Mouse (Mus musculus) liver, embryonic 11.5 days (tissue): ENCODE data around the gene Gpam. TPM values are rescaled to one million over a fixed set of nuclear protein-coding genes. Genes with fewer than 3 reads are reported as not detected.

Experiments
- ATAC-seq: fragments of 200-750 bp; cut with Nextera tagmentation; replicated peaks from 2 replicates; pipeline ENCODE4 v1.8.0; 2017; ENCODE audit warnings: moderate number of reproducible peaks, mild to moderate bottlenecking, moderate TSS enrichment, moderate library complexity; ENCODE audit not compliant: low FRiP score
- DNase-seq: peaks from one replicate; pipeline ENCODE4 v3.0.0-alpha.2; 2017; ENCODE audit warnings: low spot score
- H3K27ac ChIP-seq: fragments of 300-500 bp; sonication (generic); 2 replicates; pipeline ENCODE4 v1.5.1; 2014; ENCODE audit warnings: mild to moderate bottlenecking, low read depth, low read length, control low read depth
- H3K27me3 ChIP-seq: fragments of 300-500 bp; sonication (generic); replicated peaks from 2 replicates; pipeline ENCODE4 v1.6.1; 2014; ENCODE audit warnings: low read length, mixed read lengths; ENCODE audit not compliant: control insufficient read depth, insufficient read depth
- H3K36me3 ChIP-seq: fragments of 300-500 bp; sonication (generic); 2 replicates; pipeline ENCODE4 v1.6.1; 2014; ENCODE audit warnings: mild to moderate bottlenecking, low read length, moderate library complexity, mixed read lengths; ENCODE audit not compliant: control insufficient read depth, insufficient read depth
- H3K4me1 ChIP-seq: fragments of 300-500 bp; sonication (generic); replicated peaks from 2 replicates; pipeline ENCODE4 v1.6.1; 2014; ENCODE audit warnings: low read length, mixed read lengths; ENCODE audit not compliant: control insufficient read depth, insufficient read depth
- H3K4me2 ChIP-seq: fragments of 300-500 bp; sonication (generic); 2 replicates; pipeline ENCODE4 v1.6.1; 2014; ENCODE audit warnings: mild to moderate bottlenecking, control low read depth, moderate library complexity
- H3K4me3 ChIP-seq: fragments of 300-500 bp; sonication (generic); 2 replicates; pipeline ENCODE4 v1.5.1; 2014; ENCODE audit warnings: low read depth, low read length, control low read depth
- H3K9ac ChIP-seq: fragments of 300-500 bp; sonication (generic); 2 replicates; pipeline ENCODE4 v1.6.1; 2014; ENCODE audit warnings: low read depth, low read length, control low read depth
- H3K9me3 ChIP-seq: fragments of 300-500 bp; sonication (generic); 2 replicates; pipeline ENCODE4 v1.6.1; 2016; ENCODE audit warnings: low read length, inconsistent platforms, mixed read lengths; ENCODE audit not compliant: control insufficient read depth
- WGBS: fragments of 180-500 bp; shearing (Covaris S2); extraction: QIAGEN DNeasy Blood & Tissue Kit; methylation state at CpG from one replicate; pipeline ENCODE4 v1.1.7; 2014; 5-methylcytosine and 5-hydroxymethylcytosine counted together
- polyA plus RNA-seq: library from polyadenylated mRNA; unstranded; fragments of >200 nt; fragmentation: Nextera tagmentation; extraction: Ambion mirVana; gene quantifications from 2 replicates; pipeline ENCODE4 v1.2.1, GENCODE M21; 2014

The Gpam gene
- polyA plus RNA-seq, 1 experiment from 2014 or later: 36.3 TPM

- no peak overlapping the region for H3K9ac ChIP-seq
- 53% methylated on average over 4 of the region's 4 CpGs for WGBS
- ATAC-seq: no peak
- no peaks in the 10 kb centered on the region for H3K36me3 ChIP-seq
- no peaks in the 10 kb centered on the region for H3K27me3 ChIP-seq
- H3K4me3 ChIP-seq: no peak overlapping the region
- H3K4me1 ChIP-seq: no peaks in the 10 kb centered on the region
- no peak overlapping the region for H3K27ac ChIP-seq
- no peaks in the 10 kb centered on the region for H3K9me3 ChIP-seq
- H3K4me2 ChIP-seq: no peak overlapping the region
- DNase-seq: no peak
Measured at GRCm38 (mm10) chr19:55136693-55137427, 9.8 kb upstream of the Gpam start.

- no peak overlapping the region for H3K4me2 ChIP-seq
- no peak overlapping the region for H3K9ac ChIP-seq
- 78% methylated on average over 3 of the region's 3 CpGs for WGBS
- no peak overlapping the region for H3K27ac ChIP-seq
- H3K36me3 ChIP-seq: no peaks in the 10 kb centered on the region
- H3K4me1 ChIP-seq: no peaks in the 10 kb centered on the region
- H3K9me3 ChIP-seq: no peaks in the 10 kb centered on the region
- H3K4me3 ChIP-seq: no peak overlapping the region
- DNase-seq (no peak), ATAC-seq (no peak)
- no peaks in the 10 kb centered on the region for H3K27me3 ChIP-seq
Measured at GRCm38 (mm10) chr19:55135918-55136317, 8.9 kb upstream of the Gpam start.

GRCm38 (mm10) chr19:55134521-55134920, 7.5 kb upstream of the Gpam start:
- no peak overlapping the region for H3K9ac ChIP-seq
- DNase-seq (no peak), ATAC-seq (no peak)
- H3K9me3 ChIP-seq: no peaks in the 10 kb centered on the region
- H3K27me3 ChIP-seq: no peaks in the 10 kb centered on the region
- H3K4me1 ChIP-seq: no peaks in the 10 kb centered on the region
- no peak overlapping the region for H3K4me2 ChIP-seq
- H3K4me3 ChIP-seq: no peak overlapping the region
- no peak overlapping the region for H3K27ac ChIP-seq
- 76% methylated on average over 9 of the region's 9 CpGs for WGBS
- no peaks in the 10 kb centered on the region for H3K36me3 ChIP-seq

- 78% methylated on average over 3 of the region's 3 CpGs for WGBS
- Histone ChIP-seq H3K4me1 (no peaks in the 10 kb centered on the region), H3K9ac (no peak overlapping the region), H3K27me3 (no peaks in the 10 kb centered on the region), H3K4me2 (no peak overlapping the region), H3K27ac (no peak overlapping the region), H3K36me3 (no peaks in the 10 kb centered on the region), H3K9me3 (no peaks in the 10 kb centered on the region), H3K4me3 (no peak overlapping the region)
- ATAC-seq (no peak), DNase-seq (no peak)
Measured at GRCm38 (mm10) chr19:55132476-55132875, 5.4 kb upstream of the Gpam start.

- Histone ChIP-seq H3K27ac (no peak overlapping the region), H3K4me2 (no peak overlapping the region), H3K36me3 (no peaks in the 10 kb centered on the region), H3K4me1 (no peaks in the 10 kb centered on the region), H3K9ac (no peak overlapping the region), H3K4me3 (no peak overlapping the region), H3K9me3 (no peaks in the 10 kb centered on the region), H3K27me3 (no peaks in the 10 kb centered on the region)
- ATAC-seq (no peak), DNase-seq (no peak)
- WGBS: 35% methylated on average over 1 of the region's 1 CpGs
Measured at GRCm38 (mm10) chr19:55131747-55132146, 4.7 kb upstream of the Gpam start.

- no peak for ATAC-seq
- 92% methylated on average over 1 of the region's 1 CpGs for WGBS
- H3K27me3 ChIP-seq: no peaks in the 10 kb centered on the region
Measured at GRCm38 (mm10) chr19:55128469-55128868, 1.4 kb upstream of the Gpam start.

GRCm38 (mm10) chr19:55125456-55125855, 1.6 kb downstream of the Gpam start:
- H3K9ac ChIP-seq: no peak overlapping the region; the same call in 1 of the 2 replicates
- WGBS: 72% methylated on average over 3 of the region's 3 CpGs

More at GRCm38 (mm10) chr19:55128469-55128868, 1.4 kb upstream of the Gpam start:
- no peak for DNase-seq
- Histone ChIP-seq H3K9me3 (no peaks in the 10 kb centered on the region), H3K4me2 (no peak overlapping the region), H3K4me1 (no peaks in the 10 kb centered on the region), H3K4me3 (no peak overlapping the region), H3K27ac (no peak overlapping the region), H3K36me3 (no peaks in the 10 kb centered on the region), H3K9ac (no peak overlapping the region)

GRCm38 (mm10) chr19:55123001-55123536, 4.0 kb downstream of the Gpam start:
- Histone ChIP-seq H3K27ac (no peak overlapping the region), H3K36me3 (no peaks in the 10 kb centered on the region), H3K27me3 (no peaks in the 10 kb centered on the region), H3K4me3 (no peak overlapping the region), H3K9me3 (no peaks in the 10 kb centered on the region), H3K4me2 (peak overlapping the region; percentile 21; the same call in 1 of the 2 replicates), H3K4me1 (peaks cover 2% of the 10 kb centered on the region; the same call in 1 of the 2 replicates), H3K9ac (no peak overlapping the region)
- ATAC-seq (no peak), DNase-seq (no peak)
- WGBS: 60% methylated on average over 11 of the region's 11 CpGs

More at GRCm38 (mm10) chr19:55125456-55125855, 1.6 kb downstream of the Gpam start:
- no peaks in the 10 kb centered on the region for H3K9me3 ChIP-seq
- no peaks in the 10 kb centered on the region for H3K36me3 ChIP-seq
- no peaks in the 10 kb centered on the region for H3K27me3 ChIP-seq
- ATAC-seq: no peak
- H3K4me2 ChIP-seq: peak overlapping the region; percentile 57
- H3K4me3 ChIP-seq: peak overlapping the region; percentile 36
- H3K4me1 ChIP-seq: peaks cover 2% of the 10 kb centered on the region; the same call in 1 of the 2 replicates
- H3K27ac ChIP-seq: no peak overlapping the region
- DNase-seq: no peak
